Mouse (Mus musculus) CD4-positive, CD25-positive, alpha-beta regulatory T cell, adult 4 months (primary cell): ENCODE data around the gene Cdk5. TPM values are rescaled to one million over a fixed set of nuclear protein-coding genes. Genes with fewer than 3 reads are reported as not detected.

Source experiments
- ATAC-seq: one replicate; pipeline ENCODE4 v1.8.0; 2017
- polyA plus RNA-seq, 2 experiments: library from polyadenylated mRNA; unstranded; fragments of 100-300 nt; shearing (Covaris generic); gene quantifications; one replicate each; pipeline ENCODE4 v1.2.1; 2017

Gene Cdk5
- polyA plus RNA-seq, result 10 to 100 TPM; 53.8 to 61.7 TPM

GRCm38 (mm10) chr5:24423129-24424003 lies at the start of gene Cdk5, which contains the start of gene Slc4a2:
Cdk5 (minus strand) TSS chr5:24423530.
Slc4a2 (plus strand) TSS chr5:24423837.
- ATAC-seq, result peak; percentile 92

- ATAC-seq, result peak; percentile 81
Measured at GRCm38 (mm10) chr5:24470600-24470999, 47.3 kb upstream of the Cdk5 start.

- ATAC-seq, result no peak
Measured at GRCm38 (mm10) chr5:24466762-24467161, 43.4 kb upstream of the Cdk5 start.

- no peak for ATAC-seq
Measured at GRCm38 (mm10) chr5:24455613-24456012, 32.3 kb upstream of the Cdk5 start.

GRCm38 (mm10) chr5:24455076-24455475 lies 31.7 kb upstream of the Cdk5 start:
- ATAC-seq, result no peak

- no peak for ATAC-seq
Measured at GRCm38 (mm10) chr5:24453985-24454303, 30.6 kb upstream of the Cdk5 start.

GRCm38 (mm10) chr5:24453283-24453984 lies 30.1 kb upstream of the Cdk5 start:
- ATAC-seq, result no peak

- ATAC-seq, result peak; percentile 6
Measured at GRCm38 (mm10) chr5:24452691-24453233, 29.4 kb upstream of the Cdk5 start.

- ATAC-seq, result peak; percentile 14
Measured at GRCm38 (mm10) chr5:24452030-24452690, 28.8 kb upstream of the Cdk5 start, which contains the start of gene Agap3. Agap3 (plus strand) TSS chr5:24452177.

- ATAC-seq, result peak; percentile 71
Measured at GRCm38 (mm10) chr5:24451264-24452029, 28.1 kb upstream of the Cdk5 start.

GRCm38 (mm10) chr5:24447624-24448298 lies 24.4 kb upstream of the Cdk5 start, which contains the start of gene Tmub1:
Tmub1 (minus strand) TSS chr5:24447854.
- peak; percentile 66 for ATAC-seq

- no peak for ATAC-seq
Measured at GRCm38 (mm10) chr5:24446630-24447029, 23.3 kb upstream of the Cdk5 start.

GRCm38 (mm10) chr5:24445428-24446080 lies 22.2 kb upstream of the Cdk5 start:
- no peak for ATAC-seq

GRCm38 (mm10) chr5:24444746-24445427 lies 21.6 kb upstream of the Cdk5 start, which contains the start of gene Fastk:
Fastk (minus strand) TSS chr5:24445287.
- peak; percentile 76 for ATAC-seq

- no peak for ATAC-seq
Measured at GRCm38 (mm10) chr5:24443927-24444326, 20.6 kb upstream of the Cdk5 start.

GRCm38 (mm10) chr5:24443204-24443603 lies 19.9 kb upstream of the Cdk5 start:
- ATAC-seq, result no peak

GRCm38 (mm10) chr5:24442029-24442428 lies 18.7 kb upstream of the Cdk5 start:
- ATAC-seq, result no peak

- no peak for ATAC-seq
Measured at GRCm38 (mm10) chr5:24441187-24441586, 17.9 kb upstream of the Cdk5 start.

GRCm38 (mm10) chr5:24433993-24434392 lies 10.7 kb upstream of the Cdk5 start:
- ATAC-seq, result no peak

GRCm38 (mm10) chr5:24428596-24428995 lies 5.3 kb upstream of the Cdk5 start:
- ATAC-seq, result no peak
